Mouse (Mus musculus): ENCODE measurements at regions not wholly inside any gene's neighbourhood (a gene's known extent, or its start where the extent isn't known, plus 50 kb on each side); places are given as distances from the start of the nearest gene placed in this dataset.

DNA sequence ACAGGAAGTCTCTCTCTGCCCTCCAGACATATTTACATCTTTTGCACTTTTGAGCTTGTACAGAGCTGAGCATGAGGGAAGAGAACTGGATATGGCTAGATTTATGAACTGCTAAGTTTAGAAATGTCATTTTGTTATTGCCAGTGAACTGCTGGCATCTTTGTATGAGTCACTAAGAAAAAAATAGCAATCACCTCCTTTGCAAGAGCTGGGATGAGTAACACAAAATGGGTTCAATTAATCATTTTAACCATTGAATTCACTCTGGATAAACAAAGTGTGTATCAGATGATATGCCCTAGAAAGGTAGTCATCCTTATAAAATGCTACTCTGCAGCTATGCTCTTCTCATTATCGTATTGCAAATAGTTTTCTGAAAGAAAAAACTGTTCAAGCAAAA lies 214.7 kb upstream of the Zfp352 start:
- no peak for TF ChIP-seq CTCF (IDR thresholded peaks at IDR 0.05; ENCODE audit: low read depth, low read length)
- no peak for TF ChIP-seq POLR2A (IDR thresholded peaks at IDR 0.05; ENCODE audit: insufficient read depth, low read length)
